Mouse (Mus musculus) liver, embryonic 11.5 days (tissue): ENCODE measurements around the gene Fga. TPM values are rescaled to one million over a fixed set of nuclear protein-coding genes. Genes with fewer than 3 reads are reported as not detected.

Experiments used
- ATAC-seq: fragments of 200-750 bp; cut with Nextera tagmentation; replicated peaks from 2 replicates; pipeline ENCODE4 v1.8.0; 2017; ENCODE audit warnings: moderate number of reproducible peaks, mild to moderate bottlenecking, moderate TSS enrichment, moderate library complexity; ENCODE audit not compliant: low FRiP score
- DNase-seq: peaks from one replicate; pipeline ENCODE4 v3.0.0-alpha.2; 2017; ENCODE audit warnings: low spot score
- H3K27ac ChIP-seq: fragments of 300-500 bp; sonication (generic); 2 replicates; pipeline ENCODE4 v1.5.1; 2014; ENCODE audit warnings: mild to moderate bottlenecking, low read depth, low read length, control low read depth
- H3K27me3 ChIP-seq: fragments of 300-500 bp; sonication (generic); replicated peaks from 2 replicates; pipeline ENCODE4 v1.6.1; 2014; ENCODE audit warnings: low read length, mixed read lengths; ENCODE audit not compliant: control insufficient read depth, insufficient read depth
- H3K36me3 ChIP-seq: fragments of 300-500 bp; sonication (generic); 2 replicates; pipeline ENCODE4 v1.6.1; 2014; ENCODE audit warnings: mild to moderate bottlenecking, low read length, moderate library complexity, mixed read lengths; ENCODE audit not compliant: control insufficient read depth, insufficient read depth
- H3K4me1 ChIP-seq: fragments of 300-500 bp; sonication (generic); replicated peaks from 2 replicates; pipeline ENCODE4 v1.6.1; 2014; ENCODE audit warnings: low read length, mixed read lengths; ENCODE audit not compliant: control insufficient read depth, insufficient read depth
- H3K4me2 ChIP-seq: fragments of 300-500 bp; sonication (generic); 2 replicates; pipeline ENCODE4 v1.6.1; 2014; ENCODE audit warnings: mild to moderate bottlenecking, control low read depth, moderate library complexity
- H3K4me3 ChIP-seq: fragments of 300-500 bp; sonication (generic); 2 replicates; pipeline ENCODE4 v1.5.1; 2014; ENCODE audit warnings: low read depth, low read length, control low read depth
- H3K9ac ChIP-seq: fragments of 300-500 bp; sonication (generic); 2 replicates; pipeline ENCODE4 v1.6.1; 2014; ENCODE audit warnings: low read depth, low read length, control low read depth
- H3K9me3 ChIP-seq: fragments of 300-500 bp; sonication (generic); 2 replicates; pipeline ENCODE4 v1.6.1; 2016; ENCODE audit warnings: low read length, inconsistent platforms, mixed read lengths; ENCODE audit not compliant: control insufficient read depth
- WGBS: fragments of 180-500 bp; shearing (Covaris S2); extraction: QIAGEN DNeasy Blood & Tissue Kit; methylation state at CpG from one replicate; pipeline ENCODE4 v1.1.7; 2014; 5-methylcytosine and 5-hydroxymethylcytosine counted together
- polyA plus RNA-seq: library from polyadenylated mRNA; unstranded; fragments of >200 nt; fragmentation: Nextera tagmentation; extraction: Ambion mirVana; gene quantifications from 2 replicates; pipeline ENCODE4 v1.2.1, GENCODE M21; 2014

Fga gene
- polyA plus RNA-seq, 1 experiment from 2014 or later = 161 TPM

DNA sequence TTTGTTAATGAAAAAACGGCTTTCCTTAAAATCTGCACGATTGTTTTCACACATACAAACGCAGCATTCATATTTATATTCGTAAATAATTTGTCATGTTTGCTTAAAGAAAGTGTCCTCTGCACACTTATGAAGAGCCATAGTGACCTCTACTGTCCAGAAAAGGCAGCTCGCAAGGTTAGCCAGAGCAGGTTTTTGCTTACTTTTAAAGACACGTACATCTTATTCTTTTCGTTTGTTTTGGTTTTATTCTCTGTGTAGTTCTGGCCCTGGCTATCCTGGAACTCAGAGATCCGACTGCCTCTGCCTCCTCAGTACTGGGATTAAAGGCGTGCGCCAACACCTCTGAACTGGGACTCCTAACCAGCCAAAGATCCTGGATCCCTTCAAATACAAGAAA is 27.9 kb downstream of the Fga start:
- Histone ChIP-seq H3K27ac (no peak overlapping the region), H3K4me1 (peaks cover 7% of the 10 kb centered on the region), H3K4me3 (no peak overlapping the region), H3K36me3 (peaks cover 6% of the 10 kb centered on the region; the same call in 1 of the 2 replicates), H3K9ac (no peak overlapping the region), H3K27me3 (no peaks in the 10 kb centered on the region), H3K4me2 (peak overlapping the region; percentile 21; the same call in 1 of the 2 replicates), H3K9me3 (no peaks in the 10 kb centered on the region)
- WGBS = 37% methylated on average over 10 of the region's 10 CpGs
- ATAC-seq (no peak), DNase-seq (no peak)

DNA sequence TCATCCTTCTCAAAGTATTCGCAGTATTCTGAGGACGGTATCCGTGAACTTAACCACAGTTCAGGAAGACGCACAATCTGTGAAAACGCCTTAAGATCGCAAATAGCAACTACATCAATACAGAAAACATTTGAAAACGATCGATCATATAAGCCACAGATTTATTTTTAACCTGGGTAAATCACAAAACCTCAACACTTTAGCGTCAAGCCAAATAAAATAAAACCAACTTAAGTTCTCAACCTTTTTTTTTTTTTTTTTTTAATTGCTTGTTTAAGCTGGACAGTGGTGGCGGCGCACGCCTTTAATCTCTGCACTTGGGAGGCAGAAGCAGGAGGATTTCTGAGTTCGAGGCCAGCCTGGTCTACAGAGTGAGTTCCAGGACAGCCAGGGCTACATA is 28.9 kb downstream of the Fga start:
- ATAC-seq (peak; percentile 46; the same call in 1 of the 2 replicates), DNase-seq (no peak)
- no peaks in the 10 kb centered on the region for H3K27me3 ChIP-seq
- H3K9ac ChIP-seq = peak overlapping the region; percentile 52; the same call in 1 of the 2 replicates
- H3K4me2 ChIP-seq = peak overlapping the region; percentile 61
- H3K27ac ChIP-seq = no peak overlapping the region
- H3K9me3 ChIP-seq = no peaks in the 10 kb centered on the region
- peaks cover 7% of the 10 kb centered on the region for H3K4me1 ChIP-seq
- WGBS = 24% methylated on average over 13 of the region's 13 CpGs
- peaks cover 9% of the 10 kb centered on the region; the same call in 1 of the 2 replicates for H3K36me3 ChIP-seq
- peak overlapping the region; percentile 80 for H3K4me3 ChIP-seq

DNA sequence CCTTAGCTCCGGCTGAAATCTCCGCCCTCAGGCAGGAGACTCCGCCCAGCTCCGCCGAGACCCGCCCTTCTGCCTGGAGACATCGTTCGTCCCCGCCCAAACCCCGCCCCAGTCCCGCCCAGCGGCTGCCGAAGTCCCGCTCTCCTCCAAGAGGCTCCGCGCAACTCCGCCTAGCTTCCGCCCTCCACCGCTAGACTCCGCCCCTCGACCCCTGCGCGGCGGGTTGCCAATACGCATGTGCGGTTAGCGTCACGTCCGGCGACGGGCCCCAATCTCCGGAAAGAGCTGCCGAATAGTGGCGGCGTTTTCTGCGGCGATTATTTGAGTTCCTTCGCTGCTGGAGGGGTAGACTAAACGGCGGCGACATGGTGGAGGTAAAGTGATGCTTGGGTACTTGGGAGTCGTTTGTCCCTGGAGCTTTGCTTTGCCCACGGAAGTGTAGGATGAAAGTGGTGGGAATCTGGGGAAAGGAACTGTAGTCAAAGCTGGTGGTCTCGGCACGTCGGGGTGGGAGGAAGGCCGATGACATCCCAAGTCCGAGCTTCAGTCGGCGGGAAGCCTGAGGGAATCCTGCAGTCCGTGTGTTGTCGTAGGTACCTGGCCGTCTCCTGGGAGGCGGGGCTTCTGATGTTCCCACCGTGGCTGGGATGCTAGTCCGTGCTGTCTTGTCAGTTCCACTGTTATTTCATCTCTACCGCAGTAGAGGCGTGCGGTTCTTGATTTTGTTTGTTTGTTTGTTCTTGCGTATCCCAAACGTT is 29.6 kb downstream of the Fga start, which contains the start of gene Plrg1:
Gene Plrg1, plus strand, starts transcription at position 242 of the 758 bp plus-strand sequence.
- H3K27me3 ChIP-seq = no peaks in the 10 kb centered on the region
- peaks cover 14% of the 10 kb centered on the region; the same call in 1 of the 2 replicates for H3K36me3 ChIP-seq
- peak within 1 kb of the TSS; percentile 75 for H3K9ac ChIP-seq
- DNase-seq (peak; percentile 97), ATAC-seq (peak; percentile 97)
- peak within 1 kb of the TSS; percentile 9; the same call in 1 of the 2 replicates for H3K27ac ChIP-seq
- under 1% methylated on average over 61 of the region's 61 CpGs for WGBS
- peaks cover 7% of the 10 kb centered on the region for H3K4me1 ChIP-seq
- no peaks in the 10 kb centered on the region for H3K9me3 ChIP-seq
- peak within 1 kb of the TSS; percentile 64 for H3K4me2 ChIP-seq
- H3K4me3 ChIP-seq = peak within 1 kb of the TSS; percentile 80

GRCm38 (mm10) chr3:83057046-83057445 is 31.2 kb downstream of the Fga start:
- no peak overlapping the region for H3K27ac ChIP-seq
- no peaks in the 10 kb centered on the region for H3K27me3 ChIP-seq
- no peak overlapping the region for H3K4me3 ChIP-seq
- no peak for DNase-seq
- WGBS = 95% methylated on average over 2 of the region's 2 CpGs
- H3K36me3 ChIP-seq = peaks cover 25% of the 10 kb centered on the region; the same call in 1 of the 2 replicates
- H3K9me3 ChIP-seq = no peaks in the 10 kb centered on the region
- no peak overlapping the region for H3K9ac ChIP-seq
- H3K4me2 ChIP-seq = no peak overlapping the region
- peaks cover 7% of the 10 kb centered on the region for H3K4me1 ChIP-seq
- ATAC-seq = no peak

DNA sequence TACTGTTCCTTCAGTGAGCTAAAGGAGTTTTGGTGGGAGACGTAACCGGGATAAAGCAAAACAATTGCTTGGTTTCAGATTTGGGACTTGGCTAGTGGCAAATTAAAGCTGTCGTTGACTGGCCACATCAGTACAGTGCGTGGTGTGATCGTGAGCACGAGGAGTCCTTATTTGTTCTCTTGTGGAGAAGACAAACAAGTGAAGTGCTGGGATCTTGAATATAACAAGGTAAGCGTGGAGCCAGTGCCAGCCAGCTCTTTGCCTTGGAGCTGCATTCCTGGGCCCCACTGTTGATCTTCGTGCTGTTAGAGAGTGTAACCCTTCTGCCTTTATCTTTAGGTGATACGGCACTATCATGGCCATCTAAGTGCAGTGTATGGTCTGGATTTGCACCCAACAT is 42.0 kb downstream of the Fga start:
- no peak for ATAC-seq
- 89% methylated on average over 9 of the region's 9 CpGs for WGBS

GRCm38 (mm10) chr3:83068869-83069268 is 43.0 kb downstream of the Fga start:
- Histone ChIP-seq H3K9ac (no peak overlapping the region), H3K36me3 (peaks cover 35% of the 10 kb centered on the region), H3K4me1 (no peaks in the 10 kb centered on the region), H3K4me2 (no peak overlapping the region), H3K9me3 (no peaks in the 10 kb centered on the region), H3K4me3 (no peak overlapping the region), H3K27ac (no peak overlapping the region), H3K27me3 (no peaks in the 10 kb centered on the region)
- ATAC-seq (no peak), DNase-seq (no peak)
- 98% methylated on average over 13 of the region's 13 CpGs for WGBS

More for the DNA sequence above, 42.0 kb downstream of the Fga start:
- Histone ChIP-seq H3K4me3 (no peak overlapping the region), H3K9ac (no peak overlapping the region), H3K4me2 (no peak overlapping the region), H3K27me3 (no peaks in the 10 kb centered on the region), H3K36me3 (peaks cover 39% of the 10 kb centered on the region), H3K9me3 (no peaks in the 10 kb centered on the region), H3K27ac (no peak overlapping the region), H3K4me1 (no peaks in the 10 kb centered on the region)
- no peak for DNase-seq

DNA sequence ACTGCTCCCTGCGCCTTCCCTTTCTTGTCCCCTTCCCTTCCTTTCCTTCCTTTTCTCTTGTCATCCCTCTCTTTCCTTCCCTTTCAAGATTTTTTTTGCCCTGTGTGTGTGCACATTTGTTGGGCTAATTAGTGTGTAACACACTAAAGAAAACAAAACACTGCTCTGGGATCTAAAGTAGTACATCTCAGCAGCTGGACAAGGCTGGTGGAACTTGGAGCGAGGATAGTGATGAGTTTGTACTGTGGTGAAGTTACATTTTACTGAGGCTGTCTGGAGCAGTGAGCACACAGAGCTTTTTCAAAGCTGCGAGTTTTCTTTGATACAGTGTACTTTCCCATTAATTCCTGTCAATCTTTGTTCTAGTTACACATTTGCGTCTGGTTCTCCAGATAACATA is 44.4 kb downstream of the Fga start:
- WGBS = 87% methylated on average over 4 of the region's 4 CpGs
- H3K9ac ChIP-seq = no peak overlapping the region
- H3K4me2 ChIP-seq = no peak overlapping the region
- H3K4me3 ChIP-seq = no peak overlapping the region
- ATAC-seq (no peak), DNase-seq (no peak)
- no peak overlapping the region for H3K27ac ChIP-seq
- no peaks in the 10 kb centered on the region for H3K4me1 ChIP-seq
- H3K36me3 ChIP-seq = peaks cover 35% of the 10 kb centered on the region
- no peaks in the 10 kb centered on the region for H3K9me3 ChIP-seq
- H3K27me3 ChIP-seq = no peaks in the 10 kb centered on the region

DNA sequence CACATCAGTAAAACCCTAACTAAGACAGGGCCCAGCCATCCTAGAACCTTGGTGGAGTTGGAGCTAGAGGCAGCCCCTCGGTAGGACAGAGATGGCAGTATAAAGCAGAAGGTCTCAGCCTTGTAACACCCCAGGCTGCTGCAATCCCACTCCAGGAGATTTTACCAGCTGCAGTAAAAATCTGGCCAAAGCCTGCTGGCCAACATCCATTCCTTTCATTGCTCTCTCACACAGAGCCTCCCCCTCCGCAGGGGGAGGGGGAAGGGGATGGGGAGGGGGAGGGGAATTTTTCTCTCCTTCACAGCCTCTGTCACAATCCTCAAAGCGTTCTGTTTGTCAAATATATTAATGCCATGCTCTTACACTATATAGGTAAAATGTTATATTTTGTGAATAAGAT is 50.7 kb downstream of the Fga start:
- no peak overlapping the region for H3K9ac ChIP-seq
- no peak overlapping the region for H3K27ac ChIP-seq
- H3K36me3 ChIP-seq = peaks cover 3% of the 10 kb centered on the region; the same call in 1 of the 2 replicates
- no peaks in the 10 kb centered on the region for H3K9me3 ChIP-seq
- no peak overlapping the region for H3K4me3 ChIP-seq
- no peak for DNase-seq
- 35% methylated on average over 2 of the region's 3 CpGs for WGBS
- H3K27me3 ChIP-seq = no peaks in the 10 kb centered on the region
- H3K4me1 ChIP-seq = no peaks in the 10 kb centered on the region
- no peak overlapping the region for H3K4me2 ChIP-seq
- no peak for ATAC-seq
